Mouse (Mus musculus): ENCODE results near the gene Rasa3. TPM values are rescaled to one million over a fixed set of nuclear protein-coding genes. Genes with fewer than 3 reads are reported as not detected.

The Rasa3 gene
- polyA plus RNA-seq, 1 experiment from 2014 or later, result 18.2 TPM

- 13% methylated on average over 6 of the region's 6 CpGs for WGBS
- Histone ChIP-seq H3K4me2 (no peak overlapping the region), H3K9me3 (replicated peaks) (no peaks in the 10 kb centered on the region), H3K27me3 (no peaks in the 10 kb centered on the region), H3K4me1 (peaks cover 52% of the 10 kb centered on the region), H3K27ac (peak overlapping the region; percentile 57; the same call in 1 of the 2 replicates), H3K36me3 (ENCODE audit: poor library complexity, severe bottlenecking) (no peaks in the 10 kb centered on the region), H3K4me3 (no peak overlapping the region), H3K9ac (0 out of 2 replicates have a peak overlapping the region, but pooled peaks have one; percentile 27)
- ATAC-seq, result no peak
Measured at GRCm38 (mm10) chr8:13644155-13644554, 33.2 kb downstream of the Rasa3 start.

- no peak overlapping the region for H3K4me2 ChIP-seq
- WGBS, result 88% methylated on average over 10 of the region's 10 CpGs
- no peaks in the 10 kb centered on the region for H3K36me3 ChIP-seq (ENCODE audit: poor library complexity, severe bottlenecking)
- H3K9ac ChIP-seq, result no peak overlapping the region
- no peak overlapping the region for H3K27ac ChIP-seq
- H3K4me1 ChIP-seq, result peaks cover 39% of the 10 kb centered on the region
- ATAC-seq, result no peak
- H3K27me3 ChIP-seq, result no peaks in the 10 kb centered on the region
- no peaks in the 10 kb centered on the region for H3K9me3 ChIP-seq (replicated peaks)
- H3K4me3 ChIP-seq, result no peak overlapping the region
Measured at GRCm38 (mm10) chr8:13642659-13643181, 34.7 kb downstream of the Rasa3 start.

- peaks cover 35% of the 10 kb centered on the region for H3K4me1 ChIP-seq
- no peak overlapping the region for H3K4me2 ChIP-seq
- no peaks in the 10 kb centered on the region for H3K36me3 ChIP-seq (ENCODE audit: poor library complexity, severe bottlenecking)
- H3K9ac ChIP-seq, result no peak overlapping the region
- ATAC-seq, result no peak
- H3K27me3 ChIP-seq, result no peaks in the 10 kb centered on the region
- H3K4me3 ChIP-seq, result no peak overlapping the region
- WGBS, result 66% methylated on average over 9 of the region's 9 CpGs
- H3K9me3 ChIP-seq (replicated peaks), result no peaks in the 10 kb centered on the region
- H3K27ac ChIP-seq, result peak overlapping the region; percentile 67; the same call in 1 of the 2 replicates
Measured at GRCm38 (mm10) chr8:13641206-13641605, 36.2 kb downstream of the Rasa3 start.

- Histone ChIP-seq H3K36me3 (ENCODE audit: poor library complexity, severe bottlenecking) (no peaks in the 10 kb centered on the region), H3K9ac (no peak overlapping the region), H3K27ac (peak overlapping the region; percentile 67), H3K27me3 (no peaks in the 10 kb centered on the region), H3K4me3 (no peak overlapping the region), H3K9me3 (replicated peaks) (no peaks in the 10 kb centered on the region), H3K4me2 (no peak overlapping the region), H3K4me1 (peaks cover 32% of the 10 kb centered on the region)
- peak; percentile 72 for ATAC-seq
- WGBS, result 40% methylated on average over 9 of the region's 9 CpGs
Measured at GRCm38 (mm10) chr8:13640452-13640883, 36.9 kb downstream of the Rasa3 start.

GRCm38 (mm10) chr8:13633107-13633506, 44.3 kb downstream of the Rasa3 start:
- Histone ChIP-seq H3K27me3 (no peaks in the 10 kb centered on the region), H3K4me1 (no peaks in the 10 kb centered on the region), H3K36me3 (ENCODE audit: poor library complexity, severe bottlenecking) (peaks cover 7% of the 10 kb centered on the region; the same call in 1 of the 2 replicates), H3K4me3 (no peak overlapping the region), H3K9me3 (replicated peaks) (peaks cover 3% of the 10 kb centered on the region; the same call in 1 of the 2 replicates), H3K27ac (no peak overlapping the region), H3K9ac (no peak overlapping the region), H3K4me2 (no peak overlapping the region)
- no peak for ATAC-seq
- WGBS, result 93% methylated on average over 6 of the region's 6 CpGs

- Histone ChIP-seq H3K9me3 (replicated peaks) (peaks cover 3% of the 10 kb centered on the region; the same call in 1 of the 2 replicates), H3K4me3 (no peak overlapping the region), H3K27ac (no peak overlapping the region), H3K4me2 (no peak overlapping the region), H3K36me3 (ENCODE audit: poor library complexity, severe bottlenecking) (peaks cover 10% of the 10 kb centered on the region; the same call in 1 of the 2 replicates), H3K27me3 (no peaks in the 10 kb centered on the region), H3K4me1 (no peaks in the 10 kb centered on the region), H3K9ac (no peak overlapping the region)
- no peak for ATAC-seq
- WGBS, result 89% methylated on average over 6 of the region's 6 CpGs
Measured at GRCm38 (mm10) chr8:13632309-13632708, 45.1 kb downstream of the Rasa3 start.

GRCm38 (mm10) chr8:13630754-13631153, 46.6 kb downstream of the Rasa3 start:
- Histone ChIP-seq H3K4me2 (no peak overlapping the region), H3K9me3 (replicated peaks) (peaks cover 3% of the 10 kb centered on the region; the same call in 1 of the 2 replicates), H3K4me3 (no peak overlapping the region), H3K9ac (no peak overlapping the region), H3K27ac (no peak overlapping the region), H3K27me3 (no peaks in the 10 kb centered on the region), H3K4me1 (peaks cover 4% of the 10 kb centered on the region; the same call in 1 of the 2 replicates), H3K36me3 (ENCODE audit: poor library complexity, severe bottlenecking) (peaks cover 17% of the 10 kb centered on the region; the same call in 1 of the 2 replicates)
- ATAC-seq, result no peak
- WGBS, result 88% methylated on average over 4 of the region's 4 CpGs

GRCm38 (mm10) chr8:13630171-13630570, 47.2 kb downstream of the Rasa3 start:
- Histone ChIP-seq H3K27ac (no peak overlapping the region), H3K4me3 (no peak overlapping the region), H3K36me3 (ENCODE audit: poor library complexity, severe bottlenecking) (peaks cover 17% of the 10 kb centered on the region; the same call in 1 of the 2 replicates), H3K27me3 (no peaks in the 10 kb centered on the region), H3K9ac (no peak overlapping the region), H3K4me2 (no peak overlapping the region), H3K4me1 (peaks cover 10% of the 10 kb centered on the region), H3K9me3 (replicated peaks) (peaks cover 3% of the 10 kb centered on the region; the same call in 1 of the 2 replicates)
- WGBS, result 75% methylated on average over 5 of the region's 5 CpGs
- ATAC-seq, result no peak

- peaks cover 17% of the 10 kb centered on the region; the same call in 1 of the 2 replicates for H3K36me3 ChIP-seq (ENCODE audit: poor library complexity, severe bottlenecking)
- no peak overlapping the region for H3K4me3 ChIP-seq
- WGBS, result 88% methylated on average over 10 of the region's 10 CpGs
- peaks cover 17% of the 10 kb centered on the region for H3K4me1 ChIP-seq
- no peak overlapping the region for H3K4me2 ChIP-seq
- H3K9me3 ChIP-seq (replicated peaks), result peaks cover 3% of the 10 kb centered on the region; the same call in 1 of the 2 replicates
- no peaks in the 10 kb centered on the region for H3K27me3 ChIP-seq
- H3K9ac ChIP-seq, result no peak overlapping the region
- H3K27ac ChIP-seq, result no peak overlapping the region
- no peak for ATAC-seq
Measured at GRCm38 (mm10) chr8:13629351-13630090, 47.9 kb downstream of the Rasa3 start.

- Histone ChIP-seq H3K4me3 (no peak overlapping the region), H3K27ac (no peak overlapping the region), H3K27me3 (no peaks in the 10 kb centered on the region), H3K9me3 (replicated peaks) (no peaks in the 10 kb centered on the region), H3K4me2 (no peak overlapping the region), H3K4me1 (peaks cover 31% of the 10 kb centered on the region), H3K36me3 (ENCODE audit: poor library complexity, severe bottlenecking) (peaks cover 17% of the 10 kb centered on the region; the same call in 1 of the 2 replicates), H3K9ac (no peak overlapping the region)
- WGBS, result 94% methylated on average over 9 of the region's 9 CpGs
- ATAC-seq, result no peak
Measured at GRCm38 (mm10) chr8:13628067-13628466, 49.3 kb downstream of the Rasa3 start.

- Histone ChIP-seq H3K4me2 (no peak overlapping the region), H3K36me3 (ENCODE audit: poor library complexity, severe bottlenecking) (peaks cover 17% of the 10 kb centered on the region; the same call in 1 of the 2 replicates), H3K4me1 (peaks cover 36% of the 10 kb centered on the region), H3K4me3 (no peak overlapping the region), H3K9me3 (replicated peaks) (no peaks in the 10 kb centered on the region), H3K27ac (no peak overlapping the region; the same call in 1 of the 2 replicates), H3K27me3 (no peaks in the 10 kb centered on the region), H3K9ac (no peak overlapping the region)
- 87% methylated on average over 5 of the region's 5 CpGs for WGBS
- ATAC-seq, result no peak
Measured at GRCm38 (mm10) chr8:13627591-13627990, 49.8 kb downstream of the Rasa3 start.

GRCm38 (mm10) chr8:13626114-13626513, 51.3 kb downstream of the Rasa3 start:
- no peak for ATAC-seq
- Histone ChIP-seq H3K4me2 (no peak overlapping the region), H3K9me3 (replicated peaks) (no peaks in the 10 kb centered on the region), H3K4me3 (no peak overlapping the region), H3K9ac (no peak overlapping the region), H3K27ac (no peak overlapping the region), H3K36me3 (ENCODE audit: poor library complexity, severe bottlenecking) (peaks cover 14% of the 10 kb centered on the region; the same call in 1 of the 2 replicates), H3K27me3 (no peaks in the 10 kb centered on the region), H3K4me1 (peaks cover 38% of the 10 kb centered on the region)
- WGBS, result 82% methylated on average over 10 of the region's 10 CpGs
